Mouse (Mus musculus) kidney, embryonic 14.5 days (tissue): ENCODE data around the gene Babam2. TPM values are rescaled to one million over a fixed set of nuclear protein-coding genes. Genes with fewer than 3 reads are reported as not detected.
"Not testable (repeated sequence)": the region's sequence is repeated elsewhere in the genome, so short reads cannot be mapped to it uniquely, and the experiment has no call there.

ENCODE experiments used
- ATAC-seq: fragments of 200-750 bp; cut with Nextera tagmentation; 2 replicates; pipeline ENCODE4 v1.8.0; 2017; ENCODE audit warnings: moderate number of reproducible peaks, mild to moderate bottlenecking, moderate TSS enrichment, moderate library complexity; ENCODE audit not compliant: low FRiP score, low TSS enrichment
- H3K27ac ChIP-seq: fragments of 300-500 bp; sonication (generic); 2 replicates; pipeline ENCODE4 v1.5.1; 2014; ENCODE audit warnings: low read depth, mild to moderate bottlenecking, low read length, moderate library complexity, mixed read lengths
- H3K27me3 ChIP-seq: fragments of 300-500 bp; sonication (generic); 2 replicates; pipeline ENCODE4 v1.6.1; 2014; ENCODE audit warnings: mild to moderate bottlenecking, low read length; ENCODE audit not compliant: control insufficient read depth, insufficient read depth
- H3K36me3 ChIP-seq: fragments of 300-500 bp; sonication (generic); 2 replicates; pipeline ENCODE4 v1.6.1; 2014; ENCODE audit warnings: low read length, mixed read lengths; ENCODE audit not compliant: control insufficient read depth, insufficient read depth
- H3K4me1 ChIP-seq: fragments of 300-500 bp; sonication (generic); 2 replicates; pipeline ENCODE4 v1.6.1; 2014; ENCODE audit warnings: low read length, mixed read lengths; ENCODE audit not compliant: control insufficient read depth, insufficient read depth
- H3K4me2 ChIP-seq: fragments of 300-500 bp; sonication (generic); replicated peaks from 2 replicates; pipeline ENCODE4 v1.6.1; 2014; ENCODE audit warnings: low read depth, mild to moderate bottlenecking, low read length
- H3K4me3 ChIP-seq: fragments of 300-500 bp; sonication (generic); 2 replicates; pipeline ENCODE4 v1.5.1; 2014; ENCODE audit warnings: mild to moderate bottlenecking, low read length
- H3K9ac ChIP-seq: fragments of 300-500 bp; sonication (generic); 2 replicates; pipeline ENCODE4 v1.6.1; 2014; ENCODE audit warnings: low read depth, mild to moderate bottlenecking, low read length, moderate library complexity
- H3K9me3 ChIP-seq: fragments of 300-500 bp; sonication (generic); 2 replicates; pipeline ENCODE4 v1.6.1; 2016; ENCODE audit warnings: low read length; ENCODE audit not compliant: control insufficient read depth
- WGBS: fragments of 180-500 bp; shearing (Covaris S2); extraction: QIAGEN DNeasy Blood & Tissue Kit; methylation state at CpG from one replicate; pipeline ENCODE4 v1.1.7; 2014; 5-methylcytosine and 5-hydroxymethylcytosine counted together
- polyA plus RNA-seq: library from polyadenylated mRNA; unstranded; fragments of >200 nt; fragmentation: Nextera tagmentation; extraction: Ambion mirVana; gene quantifications from 2 replicates; pipeline ENCODE4 v1.2.1, GENCODE M21; 2014

Gene Babam2
- polyA plus RNA-seq, 1 experiment from 2014 or later, result 60.6 TPM

GRCm38 (mm10) chr5:31844856-31845255 lies 147.4 kb downstream of the Babam2 start:
- H3K36me3 ChIP-seq, result no peaks in the 10 kb centered on the region
- no peak overlapping the region for H3K4me3 ChIP-seq
- no peaks in the 10 kb centered on the region for H3K4me1 ChIP-seq
- H3K27me3 ChIP-seq, result no peaks in the 10 kb centered on the region
- no peak for ATAC-seq
- H3K27ac ChIP-seq, result no peak overlapping the region
- no peak overlapping the region for H3K9ac ChIP-seq
- no peak overlapping the region for H3K4me2 ChIP-seq
- WGBS, result 93% methylated on average over 3 of the region's 3 CpGs
- H3K9me3 ChIP-seq, result no peaks in the 10 kb centered on the region

GRCm38 (mm10) chr5:31846971-31847370 lies 149.5 kb downstream of the Babam2 start:
- no peak for ATAC-seq
- Histone ChIP-seq H3K4me2 (no peak overlapping the region), H3K36me3 (no peaks in the 10 kb centered on the region), H3K4me3 (no peak overlapping the region), H3K9me3 (no peaks in the 10 kb centered on the region), H3K4me1 (no peaks in the 10 kb centered on the region), H3K9ac (no peak overlapping the region), H3K27me3 (no peaks in the 10 kb centered on the region), H3K27ac (no peak overlapping the region)

GRCm38 (mm10) chr5:31848995-31849394 lies 151.5 kb downstream of the Babam2 start:
- Histone ChIP-seq H3K27ac (no peak overlapping the region), H3K4me3 (no peak overlapping the region), H3K9ac (no peak overlapping the region), H3K27me3 (no peaks in the 10 kb centered on the region), H3K36me3 (no peaks in the 10 kb centered on the region), H3K4me2 (no peak overlapping the region), H3K4me1 (no peaks in the 10 kb centered on the region), H3K9me3 (no peaks in the 10 kb centered on the region)
- ATAC-seq, result no peak

GRCm38 (mm10) chr5:31852786-31853185 lies 155.3 kb downstream of the Babam2 start:
- H3K36me3 ChIP-seq, result no peaks in the 10 kb centered on the region
- no peaks in the 10 kb centered on the region for H3K27me3 ChIP-seq
- no peak overlapping the region for H3K9ac ChIP-seq
- no peak overlapping the region for H3K4me2 ChIP-seq
- H3K4me3 ChIP-seq, result no peak overlapping the region
- H3K9me3 ChIP-seq, result no peaks in the 10 kb centered on the region
- no peak for ATAC-seq
- H3K4me1 ChIP-seq, result no peaks in the 10 kb centered on the region
- H3K27ac ChIP-seq, result no peak overlapping the region
- 81% methylated on average over 1 of the region's 1 CpGs for WGBS

- Histone ChIP-seq H3K4me1 (no peaks in the 10 kb centered on the region), H3K9me3 (no peaks in the 10 kb centered on the region), H3K9ac (no peak overlapping the region), H3K36me3 (no peaks in the 10 kb centered on the region), H3K27me3 (no peaks in the 10 kb centered on the region), H3K27ac (no peak overlapping the region), H3K4me3 (no peak overlapping the region), H3K4me2 (no peak overlapping the region)
- ATAC-seq, result no peak
- 94% methylated on average over 1 of the region's 1 CpGs for WGBS
Measured at GRCm38 (mm10) chr5:31853831-31854230, 156.3 kb downstream of the Babam2 start.

GRCm38 (mm10) chr5:31858877-31859276 lies 161.4 kb downstream of the Babam2 start:
- H3K4me2 ChIP-seq, H3K4me3 ChIP-seq, H3K27ac ChIP-seq, H3K36me3 ChIP-seq, H3K27me3 ChIP-seq, H3K9ac ChIP-seq, H3K4me1 ChIP-seq, H3K9me3 ChIP-seq, ATAC-seq: not testable (repeated sequence)
- 81% methylated on average over 10 of the region's 10 CpGs for WGBS

- 0 out of 2 replicates have a peak, but pooled peaks cover 2% of the 10 kb centered on the region for H3K4me1 ChIP-seq
Measured at GRCm38 (mm10) chr5:31860426-31860825, 162.9 kb downstream of the Babam2 start.

GRCm38 (mm10) chr5:31860831-31861624 lies 163.5 kb downstream of the Babam2 start:
- 90% methylated on average over 5 of the region's 5 CpGs for WGBS
- no peak for ATAC-seq
- Histone ChIP-seq H3K4me2 (no peak overlapping the region), H3K9me3 (no peaks in the 10 kb centered on the region), H3K4me3 (no peak overlapping the region), H3K27ac (no peak overlapping the region), H3K9ac (no peak overlapping the region), H3K36me3 (no peaks in the 10 kb centered on the region), H3K4me1 (0 out of 2 replicates have a peak, but pooled peaks cover 2% of the 10 kb centered on the region), H3K27me3 (no peaks in the 10 kb centered on the region)

More at GRCm38 (mm10) chr5:31860426-31860825, 162.9 kb downstream of the Babam2 start:
- Histone ChIP-seq H3K9me3 (no peaks in the 10 kb centered on the region), H3K36me3 (no peaks in the 10 kb centered on the region), H3K4me2 (no peak overlapping the region), H3K27me3 (no peaks in the 10 kb centered on the region), H3K27ac (no peak overlapping the region), H3K9ac (no peak overlapping the region), H3K4me3 (no peak overlapping the region)
- no peak for ATAC-seq
- 6% methylated on average over 1 of the region's 1 CpGs for WGBS

GRCm38 (mm10) chr5:31862753-31863468 lies 165.4 kb downstream of the Babam2 start:
- Histone ChIP-seq H3K4me2 (no peak overlapping the region), H3K27ac (no peak overlapping the region), H3K4me1 (0 out of 2 replicates have a peak, but pooled peaks cover 2% of the 10 kb centered on the region), H3K4me3 (no peak overlapping the region), H3K9me3 (no peaks in the 10 kb centered on the region), H3K27me3 (no peaks in the 10 kb centered on the region), H3K9ac (no peak overlapping the region), H3K36me3 (no peaks in the 10 kb centered on the region)
- 64% methylated on average over 1 of the region's 1 CpGs for WGBS
- ATAC-seq, result no peak
